Mouse (Mus musculus) midbrain, embryonic 10.5 days (tissue): ENCODE data around the gene 1700019N19Rik. TPM values are rescaled to one million over a fixed set of nuclear protein-coding genes. Genes with fewer than 3 reads are reported as not detected.

ENCODE experiments used
- DNase-seq: peaks from one replicate; pipeline ENCODE4 v3.0.0-alpha.2; 2017; ENCODE audit warnings: low spot score
- H3K27ac ChIP-seq: fragments of 300-500 bp; sonication (generic); replicated peaks from 2 replicates; pipeline ENCODE4 v1.5.1; 2016; ENCODE audit warnings: mild to moderate bottlenecking
- H3K27me3 ChIP-seq: fragments of 300-500 bp; sonication (generic); 2 replicates; pipeline ENCODE4 v1.6.1; 2016; ENCODE audit warnings: low read depth, mild to moderate bottlenecking; ENCODE audit not compliant: poor library complexity, severe bottlenecking
- H3K36me3 ChIP-seq: fragments of 300-500 bp; sonication (generic); 2 replicates; pipeline ENCODE4 v1.6.1; 2016; ENCODE audit warnings: mild to moderate bottlenecking, moderate library complexity
- H3K4me1 ChIP-seq: fragments of 300-500 bp; sonication (generic); 2 replicates; pipeline ENCODE4 v1.6.1; 2016
- H3K4me3 ChIP-seq: fragments of 300-500 bp; sonication (generic); 2 replicates; pipeline ENCODE4 v1.5.1; 2016; ENCODE audit warnings: mild to moderate bottlenecking, moderate library complexity
- H3K9me3 ChIP-seq: fragments of 300-500 bp; sonication (generic); replicated peaks from 2 replicates; pipeline ENCODE4 v1.6.1; 2016; ENCODE audit warnings: mild to moderate bottlenecking
- WGBS: fragments of 180-500 bp; shearing (Covaris S2); methylation state at CpG from one replicate; pipeline ENCODE4 v1.1.7; 2016; 5-methylcytosine and 5-hydroxymethylcytosine counted together
- polyA plus RNA-seq: library from polyadenylated mRNA; unstranded; fragments of >200 nt; fragmentation: Nextera tagmentation; extraction: Ambion mirVana; gene quantifications from 2 replicates; pipeline ENCODE4 v1.2.1, GENCODE M21; 2016

1700019N19Rik gene
- 0.12 TPM in 1 of 2 replicates, not detected in the other for polyA plus RNA-seq

DNA sequence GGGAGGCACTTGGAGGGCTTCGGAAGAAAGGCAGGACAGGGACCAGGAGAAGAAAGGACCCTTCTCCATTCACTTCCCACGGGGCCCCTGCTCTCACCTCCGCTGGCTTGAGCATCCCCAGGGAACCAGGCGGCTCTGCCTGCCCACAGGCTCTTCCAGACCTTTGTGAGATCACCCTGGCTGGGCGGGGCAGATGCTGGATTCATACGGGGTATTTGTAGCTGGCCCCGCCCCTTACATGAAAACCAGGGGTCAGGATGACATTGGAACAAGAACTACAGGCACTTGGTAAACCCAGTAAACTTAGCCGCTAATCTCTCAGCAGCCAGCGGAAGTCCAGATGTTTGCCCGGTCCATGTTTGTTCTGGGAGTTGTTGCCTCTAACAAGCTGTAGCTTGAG, at the start of gene 1700019N19Rik:
1700019N19Rik (minus strand) TSS at position 178 of the 400 bp plus-strand sequence.
- Histone ChIP-seq H3K27ac (no peak within 1 kb of the TSS), H3K4me3 (no peak within 1 kb of the TSS), H3K36me3 (peaks cover 8% of the 10 kb centered on the region), H3K27me3 (no peaks in the 10 kb centered on the region), H3K4me1 (peaks cover 9% of the 10 kb centered on the region), H3K9me3 (no peaks in the 10 kb centered on the region)
- 46% methylated on average over 10 of the region's 10 CpGs for WGBS
- DNase-seq, result no peak

DNA sequence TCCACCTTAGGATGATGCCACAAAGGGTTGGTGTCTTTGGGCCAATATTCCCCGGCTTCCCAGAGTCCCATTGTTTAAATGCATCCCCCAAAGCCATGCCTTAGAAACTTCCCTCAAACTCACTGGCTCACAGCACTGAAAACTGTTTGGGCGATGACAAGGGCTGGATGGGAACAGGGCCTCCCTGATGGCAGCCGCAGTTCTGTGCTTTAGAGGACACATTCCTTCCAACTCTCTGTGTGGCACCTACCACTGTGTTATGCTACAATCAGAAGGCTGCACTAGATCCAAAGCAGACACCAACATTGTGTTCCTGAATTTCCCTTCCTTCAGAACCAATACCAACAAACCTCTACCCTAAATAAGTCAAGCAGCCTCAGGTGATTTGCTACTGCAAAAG, 49.3 kb upstream of the 1700019N19Rik start:
- H3K4me1 ChIP-seq, result peaks cover 24% of the 10 kb centered on the region
- no peak overlapping the region for H3K27ac ChIP-seq
- 0 out of 2 replicates have a peak, but pooled peaks cover 4% of the 10 kb centered on the region for H3K9me3 ChIP-seq
- WGBS, result 86% methylated on average over 3 of the region's 3 CpGs
- no peak for DNase-seq
- H3K36me3 ChIP-seq, result no peaks in the 10 kb centered on the region
- H3K4me3 ChIP-seq, result no peak overlapping the region
- no peaks in the 10 kb centered on the region for H3K27me3 ChIP-seq

DNA sequence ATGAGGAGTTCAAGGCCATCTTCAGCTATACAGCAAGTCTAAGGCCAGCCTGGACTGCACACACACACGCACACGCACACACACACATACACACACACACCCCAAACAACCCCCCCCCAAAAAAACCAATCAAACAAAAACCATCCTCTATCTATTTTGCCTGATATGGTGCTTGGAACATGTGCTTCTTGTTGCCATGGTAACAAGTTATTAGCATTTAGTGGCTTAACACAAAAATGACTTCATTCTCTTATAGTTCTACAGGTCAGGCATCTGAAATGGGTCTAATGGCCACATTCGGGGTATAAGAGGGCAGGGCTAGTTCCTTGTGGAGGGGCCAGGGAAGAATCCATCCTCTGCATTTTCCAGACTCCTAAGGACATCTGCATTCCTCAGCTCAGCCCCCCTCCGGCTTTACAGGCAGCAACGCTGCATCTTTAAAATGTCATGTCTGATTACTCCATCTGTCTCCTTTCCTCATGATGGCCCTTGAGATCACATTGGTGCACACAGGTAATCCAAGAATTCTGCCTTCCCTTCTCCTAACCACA, 46.5 kb upstream of the 1700019N19Rik start:
- Histone ChIP-seq H3K4me1 (peaks cover 30% of the 10 kb centered on the region), H3K36me3 (no peaks in the 10 kb centered on the region), H3K9me3 (no peaks in the 10 kb centered on the region), H3K27ac (no peak overlapping the region), H3K4me3 (no peak overlapping the region), H3K27me3 (no peaks in the 10 kb centered on the region)
- 84% methylated on average over 5 of the region's 5 CpGs for WGBS
- no peak for DNase-seq

DNA sequence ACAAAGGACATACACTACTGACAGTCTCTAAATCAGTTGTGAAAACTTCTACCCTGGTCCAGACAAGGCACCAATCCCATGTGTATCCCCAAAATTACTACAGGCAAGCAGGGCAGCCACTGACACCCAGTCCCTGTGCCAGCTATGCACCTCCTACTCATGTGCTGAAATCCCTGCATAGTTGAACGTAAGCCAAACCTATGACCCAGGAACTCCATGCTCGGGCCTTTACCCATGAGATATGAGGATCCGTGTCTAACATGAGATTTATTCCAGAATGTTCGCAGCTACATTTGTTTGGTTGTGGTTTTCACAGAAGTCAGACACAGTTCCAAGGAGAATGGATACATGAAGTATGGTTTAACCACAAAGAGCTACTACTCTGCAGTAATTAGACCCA, 45.5 kb upstream of the 1700019N19Rik start:
- 96% methylated on average over 4 of the region's 4 CpGs for WGBS
- no peak for DNase-seq
- H3K9me3 ChIP-seq, result no peaks in the 10 kb centered on the region

DNA sequence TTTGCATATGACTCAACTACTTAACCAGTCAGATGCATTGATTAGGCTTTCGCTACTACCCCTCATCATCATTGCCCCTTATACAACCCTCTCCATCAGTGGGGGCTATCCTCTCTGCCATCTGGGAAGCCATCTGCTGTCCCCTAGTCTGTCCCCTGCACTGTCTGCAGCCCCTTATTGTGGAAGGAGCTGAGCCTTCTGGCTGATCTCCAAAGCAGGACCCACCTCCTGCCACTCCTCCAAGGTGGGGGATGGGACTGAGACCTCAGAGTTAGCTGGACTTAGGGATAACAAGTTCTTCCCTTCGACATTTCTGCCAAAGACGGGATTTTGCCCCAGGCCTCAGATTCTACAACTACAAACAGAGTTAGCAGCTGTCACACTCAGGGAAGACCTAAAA, 45.1 kb upstream of the 1700019N19Rik start:
- WGBS, result 72% methylated on average over 3 of the region's 3 CpGs
- Histone ChIP-seq H3K27me3 (no peaks in the 10 kb centered on the region), H3K4me3 (no peak overlapping the region), H3K4me1 (peaks cover 30% of the 10 kb centered on the region), H3K36me3 (no peaks in the 10 kb centered on the region), H3K9me3 (no peaks in the 10 kb centered on the region), H3K27ac (no peak overlapping the region)
- DNase-seq, result no peak

More for the DNA sequence above, 45.5 kb upstream of the 1700019N19Rik start:
- Histone ChIP-seq H3K4me3 (no peak overlapping the region), H3K27me3 (no peaks in the 10 kb centered on the region), H3K4me1 (peaks cover 30% of the 10 kb centered on the region), H3K36me3 (no peaks in the 10 kb centered on the region), H3K27ac (no peak overlapping the region)

DNA sequence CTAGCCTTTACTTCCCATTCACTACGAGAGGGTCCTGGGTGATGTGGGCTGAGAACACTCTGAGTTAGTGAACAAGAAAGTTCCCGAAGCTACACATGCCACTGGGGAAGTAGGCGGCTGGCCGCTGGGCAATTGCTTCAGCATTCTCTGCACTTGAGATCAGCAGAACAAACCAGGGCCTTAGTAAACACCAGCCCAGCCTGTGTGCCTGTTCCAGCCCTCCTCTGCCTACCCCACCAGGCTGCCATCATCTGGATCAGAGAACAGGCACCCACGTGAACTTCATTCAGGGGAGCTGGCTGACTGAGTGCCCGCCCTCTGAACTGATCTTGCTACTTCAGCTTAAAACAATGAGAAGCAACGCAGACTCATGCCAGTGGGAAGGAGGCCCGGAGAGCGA, 44.4 kb upstream of the 1700019N19Rik start:
- 72% methylated on average over 9 of the region's 9 CpGs for WGBS
- Histone ChIP-seq H3K9me3 (no peaks in the 10 kb centered on the region), H3K4me3 (no peak overlapping the region), H3K27ac (peak overlapping the region; percentile 57), H3K4me1 (peaks cover 29% of the 10 kb centered on the region), H3K36me3 (no peaks in the 10 kb centered on the region), H3K27me3 (no peaks in the 10 kb centered on the region)
- no peak for DNase-seq

DNA sequence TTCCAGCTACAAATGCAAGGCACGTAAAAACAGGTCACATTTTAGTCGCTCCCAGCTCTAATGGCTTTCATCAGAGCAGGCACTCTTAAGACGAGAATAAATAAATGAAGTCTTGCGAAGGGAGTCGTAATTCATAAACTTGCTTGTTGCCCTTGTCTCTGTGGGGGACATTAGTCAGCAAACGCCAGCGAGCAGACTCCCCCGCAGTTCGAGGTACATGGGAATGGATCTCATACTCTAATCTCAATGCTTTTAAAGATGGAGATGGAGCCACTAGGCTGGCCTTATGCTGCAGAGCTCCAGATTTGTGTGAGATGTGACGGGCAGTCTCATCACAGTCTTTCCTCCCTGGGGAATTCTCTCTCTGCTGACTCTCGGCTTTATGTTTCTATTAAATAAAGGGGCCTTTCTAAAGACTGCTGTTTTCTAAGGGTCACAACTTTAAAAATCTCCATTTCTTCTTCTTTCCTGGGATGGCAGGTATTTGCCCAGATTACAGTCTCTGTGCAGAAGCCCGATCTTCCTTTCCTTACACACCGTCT, 39.4 kb upstream of the 1700019N19Rik start:
- Histone ChIP-seq H3K27ac (no peak overlapping the region), H3K4me3 (no peak overlapping the region), H3K9me3 (no peaks in the 10 kb centered on the region), H3K4me1 (peaks cover 26% of the 10 kb centered on the region), H3K36me3 (no peaks in the 10 kb centered on the region), H3K27me3 (no peaks in the 10 kb centered on the region)
- 85% methylated on average over 13 of the region's 13 CpGs for WGBS
- DNase-seq, result no peak

DNA sequence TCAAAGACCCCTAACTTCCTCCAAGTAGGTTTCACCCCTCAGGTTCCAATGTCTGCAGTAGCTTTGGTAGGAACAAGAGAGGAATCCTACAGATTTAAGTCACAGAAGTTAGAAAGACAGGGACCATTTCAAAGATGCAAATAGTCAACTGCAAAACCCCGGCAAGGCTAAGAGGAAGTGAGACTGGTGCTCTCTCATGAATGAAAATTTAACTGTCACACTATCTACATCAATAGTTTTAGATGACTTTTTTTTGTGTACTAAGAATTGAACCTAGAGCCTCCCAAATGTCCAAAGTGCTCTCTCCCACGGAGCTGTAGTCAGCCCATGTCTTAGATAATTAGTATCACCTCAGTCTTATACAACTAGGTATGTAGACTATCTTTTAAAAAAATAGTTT, 38.7 kb upstream of the 1700019N19Rik start:
- H3K4me1 ChIP-seq, result peaks cover 19% of the 10 kb centered on the region; the same call in 1 of the 2 replicates

DNA sequence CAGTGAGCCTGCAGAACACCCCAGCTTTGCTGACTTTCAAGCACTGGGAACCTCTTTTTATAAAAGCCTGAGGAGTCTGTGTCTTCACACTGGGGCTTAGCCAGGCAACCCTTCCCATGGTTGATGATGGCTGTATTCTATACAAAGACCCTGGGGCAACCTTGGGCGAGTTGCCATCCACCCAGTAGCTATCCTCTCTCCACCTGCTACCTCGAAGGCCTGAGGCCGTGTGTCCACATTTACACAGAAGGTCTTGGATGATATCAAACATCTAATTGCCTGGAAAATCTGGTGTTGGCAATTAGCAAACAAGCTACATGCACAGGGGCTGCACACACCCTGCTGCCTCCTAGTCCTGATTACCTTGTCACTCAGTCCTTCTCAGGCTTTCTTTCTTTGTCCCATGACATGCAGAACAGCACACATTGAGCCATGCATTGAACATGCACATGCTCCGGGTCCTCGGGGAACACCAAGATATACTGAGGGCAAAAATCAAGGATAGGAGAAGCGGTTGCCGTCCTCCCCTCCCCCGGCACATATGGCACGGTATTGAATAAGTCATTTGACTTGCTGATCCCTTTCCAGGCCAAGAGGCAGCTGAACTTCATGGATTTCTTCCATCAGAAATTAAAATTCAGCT, 37.1 kb upstream of the 1700019N19Rik start:
- Histone ChIP-seq H3K4me3 (no peak overlapping the region), H3K27me3 (no peaks in the 10 kb centered on the region), H3K27ac (peak overlapping the region; percentile 68; the same call in 1 of the 2 replicates), H3K9me3 (no peaks in the 10 kb centered on the region), H3K36me3 (no peaks in the 10 kb centered on the region), H3K4me1 (peaks cover 19% of the 10 kb centered on the region; the same call in 1 of the 2 replicates)
- WGBS, result 87% methylated on average over 9 of the region's 9 CpGs
- DNase-seq, result peak; percentile 25

More for the DNA sequence above, 38.7 kb upstream of the 1700019N19Rik start:
- no peaks in the 10 kb centered on the region for H3K27me3 ChIP-seq
- no peak for DNase-seq
- H3K4me3 ChIP-seq, result no peak overlapping the region
- H3K9me3 ChIP-seq, result no peaks in the 10 kb centered on the region
- 80% methylated on average over 2 of the region's 2 CpGs for WGBS
- no peak overlapping the region for H3K27ac ChIP-seq
- H3K36me3 ChIP-seq, result no peaks in the 10 kb centered on the region

DNA sequence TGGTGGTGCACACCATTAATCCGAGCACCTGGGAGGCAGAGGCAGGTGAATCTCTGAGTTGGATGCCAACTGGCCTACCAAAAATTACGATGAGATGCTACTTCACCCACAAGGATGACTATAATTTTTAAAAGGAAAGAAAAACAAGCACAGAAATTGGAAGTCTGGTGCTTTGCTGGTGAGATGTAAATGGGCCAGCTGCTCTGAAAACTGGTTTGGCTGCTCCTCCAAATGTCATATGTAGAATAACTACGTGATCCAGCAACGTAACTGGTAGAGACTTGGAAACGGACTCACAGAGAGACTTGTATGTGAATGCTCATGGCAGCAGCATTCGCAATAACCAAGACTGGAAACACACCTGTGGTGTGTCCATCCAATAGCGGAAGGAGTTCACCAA, 35.9 kb upstream of the 1700019N19Rik start:
- peaks cover 19% of the 10 kb centered on the region; the same call in 1 of the 2 replicates for H3K4me1 ChIP-seq
- no peak overlapping the region for H3K27ac ChIP-seq
- WGBS, result 93% methylated on average over 7 of the region's 7 CpGs

DNA sequence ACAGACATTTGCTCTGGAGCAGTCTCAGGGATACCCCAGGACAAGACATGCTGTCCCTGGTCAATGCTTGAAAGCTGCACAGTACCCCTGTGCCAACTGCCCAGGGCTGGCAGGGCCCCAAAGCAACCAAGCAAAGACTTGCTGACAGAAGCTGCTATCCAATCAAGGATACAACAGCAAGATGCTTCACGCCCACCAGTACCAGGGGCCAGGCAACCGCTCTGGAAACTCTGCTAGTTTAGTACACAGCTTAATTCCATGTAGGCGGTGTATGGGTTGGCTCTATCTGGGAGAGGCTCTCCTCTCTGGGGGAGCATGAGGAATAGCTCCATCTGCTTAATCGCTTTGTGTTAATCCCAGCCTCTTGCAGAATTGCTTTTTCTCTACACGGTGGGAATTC, 35.3 kb upstream of the 1700019N19Rik start:
- 85% methylated on average over 5 of the region's 5 CpGs for WGBS

More for the DNA sequence above, 35.9 kb upstream of the 1700019N19Rik start:
- Histone ChIP-seq H3K4me3 (no peak overlapping the region), H3K36me3 (no peaks in the 10 kb centered on the region), H3K9me3 (no peaks in the 10 kb centered on the region), H3K27me3 (no peaks in the 10 kb centered on the region)
- DNase-seq, result no peak

DNA sequence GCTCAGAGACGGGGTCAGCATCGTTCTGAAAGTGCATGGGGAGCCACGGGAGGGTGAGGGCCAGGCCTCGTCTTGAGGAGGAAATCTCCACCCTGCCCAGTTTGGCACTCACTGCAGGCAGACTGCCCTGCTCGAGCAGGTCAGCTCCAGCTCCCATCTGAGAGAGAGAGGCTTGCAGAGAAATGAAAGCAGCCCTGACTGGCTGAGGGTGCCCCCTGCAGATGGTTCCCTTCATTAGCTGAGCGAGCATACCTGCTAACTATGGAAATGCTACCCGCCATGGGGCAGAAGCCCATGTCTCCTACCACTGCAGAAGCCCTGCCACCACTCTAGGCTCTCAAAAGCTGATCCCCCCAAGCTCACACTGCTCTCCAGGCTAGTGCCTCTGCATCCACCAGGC, 33.4 kb upstream of the 1700019N19Rik start:
- WGBS, result 61% methylated on average over 7 of the region's 7 CpGs
- Histone ChIP-seq H3K4me1 (peaks cover 19% of the 10 kb centered on the region; the same call in 1 of the 2 replicates), H3K27ac (no peak overlapping the region), H3K27me3 (no peaks in the 10 kb centered on the region), H3K4me3 (no peak overlapping the region), H3K36me3 (0 out of 2 replicates have a peak, but pooled peaks cover 4% of the 10 kb centered on the region), H3K9me3 (no peaks in the 10 kb centered on the region)
- no peak for DNase-seq

More for the DNA sequence above, 35.3 kb upstream of the 1700019N19Rik start:
- DNase-seq, result no peak
- Histone ChIP-seq H3K4me1 (peaks cover 19% of the 10 kb centered on the region; the same call in 1 of the 2 replicates), H3K9me3 (no peaks in the 10 kb centered on the region), H3K27ac (0 out of 2 replicates have a peak overlapping the region, but pooled peaks have one; percentile 28), H3K4me3 (no peak overlapping the region), H3K36me3 (0 out of 2 replicates have a peak, but pooled peaks cover 4% of the 10 kb centered on the region), H3K27me3 (no peaks in the 10 kb centered on the region)

DNA sequence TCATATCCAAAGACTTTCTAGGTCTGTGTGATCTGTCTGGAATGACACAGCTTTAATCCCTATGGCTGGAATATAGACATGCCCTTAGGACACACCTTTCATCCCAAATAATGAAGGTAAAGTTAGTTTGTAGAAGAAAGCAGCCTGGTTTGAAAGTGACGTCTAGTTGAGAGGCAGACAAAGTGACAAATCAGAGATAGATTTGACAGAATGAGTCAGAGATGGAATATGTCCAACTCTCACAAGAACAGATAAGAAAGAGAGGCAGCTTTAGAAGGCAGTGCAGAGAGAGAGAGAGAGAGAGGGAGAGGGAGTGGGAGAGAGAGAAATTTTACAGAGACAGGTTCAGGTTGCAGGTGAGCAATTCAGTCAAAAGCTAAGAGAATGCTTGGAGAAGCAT, 30.1 kb upstream of the 1700019N19Rik start:
- WGBS, result 82% methylated on average over 1 of the region's 1 CpGs

More for the DNA sequence above, 30.1 kb upstream of the 1700019N19Rik start:
- H3K4me3 ChIP-seq, result no peak overlapping the region
- H3K9me3 ChIP-seq, result no peaks in the 10 kb centered on the region
- H3K27ac ChIP-seq, result no peak overlapping the region
- no peaks in the 10 kb centered on the region for H3K27me3 ChIP-seq
- 0 out of 2 replicates have a peak, but pooled peaks cover 6% of the 10 kb centered on the region for H3K36me3 ChIP-seq
- H3K4me1 ChIP-seq, result peaks cover 6% of the 10 kb centered on the region; the same call in 1 of the 2 replicates
- DNase-seq, result no peak
